Mouse (Mus musculus) hindbrain, embryonic 14.5 days (tissue): Measurements from ENCODE around the gene Ano6. TPM values are rescaled to one million over a fixed set of nuclear protein-coding genes. Genes with fewer than 3 reads are reported as not detected.
A peak's percentile ranks its signal among the peaks of the same experiment; 100 is the strongest.

ENCODE experiments used
- ATAC-seq: fragments of 200-750 bp; cut with Nextera tagmentation; 2 replicates; pipeline ENCODE4 v1.8.0; 2017; ENCODE audit warnings: moderate number of reproducible peaks, mild to moderate bottlenecking, moderate TSS enrichment, moderate library complexity; ENCODE audit not compliant: low FRiP score
- DNase-seq: peaks from one replicate; pipeline ENCODE4 v3.0.0-alpha.2; 2015; ENCODE audit warnings: low spot score
- H3K27ac ChIP-seq: fragments of 300-500 bp; sonication (generic); 2 replicates; pipeline ENCODE4 v1.5.1; 2014; ENCODE audit warnings: mild to moderate bottlenecking, moderate library complexity
- H3K27me3 ChIP-seq: fragments of 300-500 bp; sonication (generic); 2 replicates; pipeline ENCODE4 v1.6.1; 2014; ENCODE audit warnings: mild to moderate bottlenecking, low read length, mixed read lengths; ENCODE audit not compliant: control insufficient read depth, insufficient read depth
- H3K36me3 ChIP-seq: fragments of 300-500 bp; sonication (generic); replicated peaks from 2 replicates; pipeline ENCODE4 v1.6.1; 2014; ENCODE audit not compliant: control insufficient read depth, insufficient read depth
- H3K4me1 ChIP-seq: fragments of 300-500 bp; sonication (generic); replicated peaks from 2 replicates; pipeline ENCODE4 v1.6.1; 2014; ENCODE audit warnings: antibody characterized with exemption, low read length, mixed read lengths; ENCODE audit not compliant: control insufficient read depth, insufficient read depth
- H3K4me2 ChIP-seq: fragments of 300-500 bp; sonication (generic); replicated peaks from 2 replicates; pipeline ENCODE4 v1.6.1; 2014; ENCODE audit warnings: mild to moderate bottlenecking, moderate library complexity
- H3K4me3 ChIP-seq: fragments of 300-500 bp; sonication (generic); replicated peaks from 2 replicates; pipeline ENCODE4 v1.5.1; 2014; ENCODE audit warnings: mild to moderate bottlenecking, low read length
- H3K9ac ChIP-seq: fragments of 300-500 bp; sonication (generic); 2 replicates; pipeline ENCODE4 v1.6.1; 2014
- H3K9me3 ChIP-seq: fragments of 300-500 bp; sonication (generic); 2 replicates; pipeline ENCODE4 v1.6.1; 2016; ENCODE audit warnings: low read length; ENCODE audit not compliant: control insufficient read depth
- WGBS: fragments of 180-500 bp; shearing (Covaris S2); extraction: QIAGEN DNeasy Blood & Tissue Kit; methylation state at CpG from one replicate; pipeline ENCODE4 v1.1.7; 2014; 5-methylcytosine and 5-hydroxymethylcytosine counted together
- polyA plus RNA-seq: library from polyadenylated mRNA; unstranded; fragments of >200 nt; fragmentation: Nextera tagmentation; extraction: Ambion mirVana; gene quantifications from 2 replicates; pipeline ENCODE4 v1.2.1, GENCODE M21; 2014

Ano6 gene
- polyA plus RNA-seq, 1 experiment from 2014 or later = 33.2 TPM

DNA sequence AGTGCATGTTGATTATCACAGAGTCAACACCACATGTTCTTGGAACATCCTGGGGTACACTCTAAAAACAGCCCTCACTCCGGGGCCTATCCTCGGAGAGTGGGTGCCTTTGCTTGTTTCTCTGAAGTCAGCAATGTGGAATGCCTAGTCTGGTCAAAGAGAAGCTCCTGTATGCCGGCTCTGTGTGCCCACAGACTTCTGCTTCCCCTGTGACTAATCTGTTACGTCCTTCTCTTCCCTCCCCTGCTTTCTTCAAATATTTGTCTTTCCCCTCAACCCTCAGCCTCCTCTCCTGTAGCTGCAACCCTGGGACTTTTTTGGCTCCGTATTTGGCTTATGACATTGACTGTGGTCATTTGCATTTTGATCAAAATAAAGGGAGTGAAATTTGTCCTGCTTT is 96.7 kb downstream of the Ano6 start:
- Histone ChIP-seq H3K9me3 (no peaks in the 10 kb centered on the region), H3K27ac (0 out of 2 replicates have a peak overlapping the region, but pooled peaks have one; percentile 38), H3K4me3 (no peak overlapping the region), H3K27me3 (no peaks in the 10 kb centered on the region), H3K4me1 (peaks cover 23% of the 10 kb centered on the region), H3K9ac (no peak overlapping the region), H3K36me3 (no peaks in the 10 kb centered on the region), H3K4me2 (no peak overlapping the region)
- DNase-seq (no peak), ATAC-seq (no peak)
- WGBS = 46% methylated on average over 5 of the region's 5 CpGs

- no peak for ATAC-seq
- H3K27ac ChIP-seq = 0 out of 2 replicates have a peak overlapping the region, but pooled peaks have one; percentile 38
Measured at GRCm38 (mm10) chr15:95888556-95888955, 97.9 kb downstream of the Ano6 start.

GRCm38 (mm10) chr15:95890368-95890767 is 99.7 kb downstream of the Ano6 start:
- peaks cover 23% of the 10 kb centered on the region for H3K4me1 ChIP-seq
- WGBS = 97% methylated on average over 5 of the region's 5 CpGs
- H3K9ac ChIP-seq = no peak overlapping the region
- no peak overlapping the region for H3K27ac ChIP-seq
- peaks cover 7% of the 10 kb centered on the region; the same call in 1 of the 2 replicates for H3K36me3 ChIP-seq
- no peak for DNase-seq
- no peak overlapping the region for H3K4me2 ChIP-seq
- ATAC-seq = no peak
- H3K9me3 ChIP-seq = no peaks in the 10 kb centered on the region
- no peak overlapping the region for H3K4me3 ChIP-seq
- no peaks in the 10 kb centered on the region for H3K27me3 ChIP-seq

More at GRCm38 (mm10) chr15:95888556-95888955, 97.9 kb downstream of the Ano6 start:
- Histone ChIP-seq H3K4me1 (peaks cover 23% of the 10 kb centered on the region), H3K9ac (0 out of 2 replicates have a peak overlapping the region, but pooled peaks have one; percentile 17), H3K4me2 (no peak overlapping the region), H3K27me3 (no peaks in the 10 kb centered on the region), H3K9me3 (no peaks in the 10 kb centered on the region), H3K36me3 (no peaks in the 10 kb centered on the region), H3K4me3 (no peak overlapping the region)
- 84% methylated on average over 5 of the region's 5 CpGs for WGBS
- no peak for DNase-seq

DNA sequence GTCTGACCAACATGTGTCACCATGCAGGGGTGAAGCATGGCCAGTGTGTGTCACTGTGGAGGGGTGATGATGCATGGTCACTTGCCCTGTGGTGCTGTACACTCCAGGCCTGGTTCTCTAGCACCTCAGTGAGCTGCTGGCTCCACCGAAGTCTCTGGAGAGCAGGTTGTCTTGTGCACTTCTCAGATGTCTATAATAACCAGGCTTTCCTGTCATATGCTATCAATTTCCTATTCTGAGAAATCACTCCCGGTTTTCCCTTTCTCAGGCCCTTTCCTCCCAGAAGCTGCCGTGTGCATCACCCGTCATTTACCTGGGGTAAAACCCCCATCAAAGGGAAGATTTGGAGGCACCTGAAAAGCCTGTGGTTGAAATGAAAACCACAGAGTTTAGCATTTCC is 101.5 kb downstream of the Ano6 start:
- Histone ChIP-seq H3K27ac (no peak overlapping the region), H3K4me1 (peaks cover 11% of the 10 kb centered on the region), H3K9ac (no peak overlapping the region), H3K4me3 (no peak overlapping the region), H3K36me3 (peaks cover 12% of the 10 kb centered on the region), H3K4me2 (no peak overlapping the region), H3K27me3 (no peaks in the 10 kb centered on the region), H3K9me3 (no peaks in the 10 kb centered on the region)
- no peak for DNase-seq
- 85% methylated on average over 4 of the region's 4 CpGs for WGBS
- ATAC-seq = no peak

GRCm38 (mm10) chr15:95892929-95893328 is 102.3 kb downstream of the Ano6 start:
- DNase-seq = no peak

GRCm38 (mm10) chr15:95895699-95896098 is 105.1 kb downstream of the Ano6 start:
- H3K27ac ChIP-seq = no peak overlapping the region
- no peak overlapping the region for H3K4me2 ChIP-seq
- H3K9me3 ChIP-seq = no peaks in the 10 kb centered on the region
- DNase-seq (no peak), ATAC-seq (no peak)
- H3K36me3 ChIP-seq = peaks cover 12% of the 10 kb centered on the region
- no peak overlapping the region for H3K4me3 ChIP-seq
- H3K9ac ChIP-seq = no peak overlapping the region
- 97% methylated on average over 7 of the region's 7 CpGs for WGBS
- H3K27me3 ChIP-seq = no peaks in the 10 kb centered on the region
- H3K4me1 ChIP-seq = no peaks in the 10 kb centered on the region

More at GRCm38 (mm10) chr15:95892929-95893328, 102.3 kb downstream of the Ano6 start:
- H3K9me3 ChIP-seq = no peaks in the 10 kb centered on the region
- 74% methylated on average over 10 of the region's 10 CpGs for WGBS
- H3K4me3 ChIP-seq = no peak overlapping the region
- no peak overlapping the region for H3K9ac ChIP-seq
- peaks cover 12% of the 10 kb centered on the region for H3K36me3 ChIP-seq
- no peak for ATAC-seq
- no peak overlapping the region for H3K4me2 ChIP-seq
- H3K27ac ChIP-seq = no peak overlapping the region
- H3K4me1 ChIP-seq = peaks cover 6% of the 10 kb centered on the region; the same call in 1 of the 2 replicates
- H3K27me3 ChIP-seq = no peaks in the 10 kb centered on the region

DNA sequence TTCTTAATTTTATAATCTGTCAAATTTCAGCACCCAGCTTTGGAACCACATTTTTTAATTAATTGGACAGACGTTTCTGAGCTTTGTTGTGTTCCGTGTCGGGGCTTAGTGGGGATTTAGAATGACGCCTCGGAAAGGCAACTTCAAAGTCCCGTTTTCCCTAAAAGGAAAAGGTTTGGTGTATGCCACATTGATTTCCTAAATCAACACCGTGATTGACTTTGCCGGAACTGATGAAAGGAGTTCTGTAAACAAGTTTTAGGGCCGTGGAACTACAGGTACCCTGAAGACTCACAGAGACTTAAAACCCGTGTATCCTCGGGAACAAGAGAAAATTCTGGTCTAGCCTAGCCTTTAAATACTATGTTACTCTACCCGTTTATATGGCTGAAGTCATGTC is 107.0 kb downstream of the Ano6 start:
- Histone ChIP-seq H3K27me3 (no peaks in the 10 kb centered on the region), H3K9me3 (no peaks in the 10 kb centered on the region), H3K4me2 (no peak overlapping the region), H3K36me3 (peaks cover 12% of the 10 kb centered on the region), H3K9ac (no peak overlapping the region), H3K4me3 (no peak overlapping the region), H3K27ac (no peak overlapping the region), H3K4me1 (no peaks in the 10 kb centered on the region)
- ATAC-seq (no peak), DNase-seq (no peak)
- 88% methylated on average over 12 of the region's 12 CpGs for WGBS

DNA sequence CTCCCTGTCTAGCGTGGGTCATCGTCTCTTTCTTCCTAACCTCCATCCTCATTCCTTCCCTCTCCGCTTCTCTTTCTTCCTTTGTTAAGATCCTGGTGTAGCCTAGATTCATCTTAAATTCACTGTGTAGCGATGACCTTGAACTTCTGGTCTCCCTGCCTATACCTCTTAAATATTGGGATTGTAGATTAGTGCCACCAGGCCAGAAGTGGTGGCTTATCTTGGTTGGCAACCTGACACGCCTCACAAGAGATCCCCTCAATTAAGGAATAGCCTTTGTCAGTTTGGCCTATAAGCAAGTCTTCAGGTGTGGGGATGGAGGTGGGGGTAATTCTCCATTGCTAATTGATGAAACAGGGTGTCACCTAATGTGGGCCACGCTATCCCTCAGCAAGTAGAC is 107.8 kb downstream of the Ano6 start:
- peaks cover 12% of the 10 kb centered on the region for H3K36me3 ChIP-seq
- ATAC-seq = no peak
- H3K4me3 ChIP-seq = no peak overlapping the region
- H3K9me3 ChIP-seq = no peaks in the 10 kb centered on the region
- no peaks in the 10 kb centered on the region for H3K27me3 ChIP-seq
- no peak overlapping the region for H3K4me2 ChIP-seq
- 98% methylated on average over 6 of the region's 6 CpGs for WGBS
- H3K27ac ChIP-seq = no peak overlapping the region
- peaks cover under 1% of the 10 kb centered on the region; the same call in 1 of the 2 replicates for H3K4me1 ChIP-seq
- DNase-seq = no peak
- H3K9ac ChIP-seq = no peak overlapping the region

DNA sequence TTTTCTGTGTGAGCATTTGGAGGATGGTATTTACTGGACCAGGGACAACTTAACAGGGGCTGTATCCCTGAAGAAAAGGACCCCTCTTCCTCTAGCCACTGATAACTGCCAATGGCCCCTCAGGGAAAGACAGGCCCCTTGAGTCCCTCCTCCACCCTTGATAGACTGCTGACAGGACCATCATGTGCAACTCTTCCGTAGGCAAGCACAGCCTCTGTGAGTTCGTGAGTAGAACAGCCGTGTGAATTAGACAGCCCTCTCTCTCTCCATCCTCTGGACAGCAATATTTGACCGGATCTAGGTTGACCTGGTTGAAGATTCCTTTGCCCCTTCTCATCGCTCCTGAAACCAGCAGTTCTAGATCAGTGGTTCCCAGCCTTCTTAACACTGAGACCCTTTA is 111.8 kb downstream of the Ano6 start:
- Histone ChIP-seq H3K4me3 (no peak overlapping the region), H3K4me1 (peaks cover 6% of the 10 kb centered on the region; the same call in 1 of the 2 replicates), H3K9ac (no peak overlapping the region), H3K27me3 (no peaks in the 10 kb centered on the region), H3K27ac (no peak overlapping the region), H3K4me2 (no peak overlapping the region), H3K36me3 (no peaks in the 10 kb centered on the region), H3K9me3 (no peaks in the 10 kb centered on the region)
- DNase-seq (no peak), ATAC-seq (no peak)
- WGBS = 88% methylated on average over 5 of the region's 5 CpGs

DNA sequence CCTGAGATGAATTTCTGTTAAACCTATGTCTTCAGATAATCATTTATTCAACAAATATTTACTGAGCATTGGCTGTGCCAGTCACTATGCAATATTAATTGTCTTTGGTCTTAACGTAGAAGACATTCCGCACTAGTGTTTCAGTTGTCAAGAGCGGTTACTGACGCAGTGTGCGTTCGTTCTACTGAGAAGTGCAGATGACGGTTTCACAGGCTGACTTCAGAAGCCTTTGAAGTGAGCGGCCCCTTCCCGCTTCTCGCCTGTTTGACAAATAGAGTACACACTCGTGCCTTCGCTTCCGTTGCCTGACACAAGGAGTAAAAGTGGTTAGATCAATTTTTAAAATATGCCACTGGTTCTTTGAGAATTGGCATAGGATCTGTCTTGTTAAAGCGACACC is 113.6 kb downstream of the Ano6 start:
- Histone ChIP-seq H3K27me3 (no peaks in the 10 kb centered on the region), H3K4me3 (no peak overlapping the region), H3K4me1 (peaks cover 6% of the 10 kb centered on the region; the same call in 1 of the 2 replicates), H3K4me2 (no peak overlapping the region), H3K36me3 (no peaks in the 10 kb centered on the region), H3K27ac (0 out of 2 replicates have a peak overlapping the region, but pooled peaks have one; percentile 15), H3K9me3 (no peaks in the 10 kb centered on the region), H3K9ac (no peak overlapping the region)
- ATAC-seq (no peak), DNase-seq (no peak)
- 60% methylated on average over 14 of the region's 14 CpGs for WGBS
